In the genomic region with DNA sequence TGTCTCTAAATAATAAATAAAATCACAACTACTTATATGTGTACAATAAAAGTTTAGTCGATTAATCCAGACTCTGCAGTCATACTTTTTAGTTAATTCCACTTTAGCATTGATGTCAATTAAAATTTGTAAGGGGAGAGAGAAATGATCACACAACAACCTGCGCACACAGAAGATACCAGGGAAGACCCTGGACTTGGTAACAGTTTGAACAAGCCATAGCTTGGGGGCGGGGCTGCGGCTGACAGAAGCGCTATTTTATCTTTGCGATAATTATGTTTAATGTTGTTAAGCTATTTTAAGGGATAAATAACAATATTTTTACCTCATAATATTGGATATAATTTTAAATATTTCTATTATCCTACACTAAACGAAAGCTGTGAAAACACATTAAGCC, we compare ENCODE assay signal across 8 mouse cellular contexts. TPM values are rescaled to one million over a fixed set of nuclear protein-coding genes. Genes with fewer than 3 reads are reported as not detected.
A peak's percentile ranks its signal among the peaks of the same experiment; 100 is the strongest.
DNase-seq lines count a peak whose midpoint lies in the region; ATAC-seq and TF ChIP-seq lines count a peak whose summit lies in the region.

No protein-coding gene starts in this region.

- ATAC-seq in lung, postnatal 0 days, result no peak
- ATAC-seq in forebrain, embryonic 11.5 days (replicated peaks; ENCODE audit: low FRiP score), result peak; percentile 65
- ATAC-seq in liver, embryonic 11.5 days (replicated peaks; ENCODE audit: low FRiP score), result peak; percentile 51; the same call in 1 of the 2 replicates
- ATAC-seq in stomach, embryonic 15.5 days (ENCODE audit: insufficient read depth, low FRiP score, low read depth), result no peak

- H3K36me3 ChIP-seq in lung, postnatal 0 days (ENCODE audit: insufficient read depth, low read length), result no peaks in the 10 kb centered on the region
- peaks cover 13% of the 10 kb centered on the region for H3K36me3 ChIP-seq in forebrain, embryonic 11.5 days (ENCODE audit: control insufficient read depth, insufficient read depth, low read length)
- peaks cover 14% of the 10 kb centered on the region for H3K36me3 ChIP-seq in liver, embryonic 11.5 days (ENCODE audit: control insufficient read depth, insufficient read depth, low read length)
- H3K36me3 ChIP-seq in stomach, embryonic 15.5 days, result peaks cover 16% of the 10 kb centered on the region

- DNase-seq in lung, postnatal 0 days (ENCODE audit: low spot score), result no peak
- no peak for DNase-seq in lung, postnatal 10 days
- no peak for DNase-seq in forebrain, embryonic 11.5 days (ENCODE audit: low spot score)
- no peak for DNase-seq in liver, embryonic 11.5 days (ENCODE audit: low spot score)
- no peak for DNase-seq in gastrocnemius, adult 8-10 months (ENCODE audit: low spot score in 2 of 2)
- DNase-seq in right cerebral cortex, postnatal 10 days (ENCODE audit: low spot score in 2 of 2), result no peak
- no peak for DNase-seq in embryo, embryonic 10.5 days (ENCODE audit: low spot score)

- TF ChIP-seq EP300 in lung, postnatal 0 days (IDR thresholded peaks at IDR 0.05), result no peak

- peak overlapping the region; percentile 59 for H3K27ac ChIP-seq in lung, postnatal 0 days (ENCODE audit: low read length)
- peak overlapping the region; percentile 47; the same call in 1 of the 2 replicates for H3K27ac ChIP-seq in forebrain, embryonic 11.5 days (ENCODE audit: low read depth, low read length)
- H3K27ac ChIP-seq in liver, embryonic 11.5 days (ENCODE audit: low read depth, low read length), result peak overlapping the region; percentile 43; the same call in 1 of the 2 replicates
- peak overlapping the region; percentile 48; the same call in 1 of the 2 replicates for H3K27ac ChIP-seq in stomach, embryonic 15.5 days

- no peak for TF ChIP-seq CTCF in lung, postnatal 0 days (IDR thresholded peaks at IDR 0.05)

- 0 out of 2 replicates have a peak overlapping the region, but pooled peaks have one; percentile 26 for H3K9ac ChIP-seq in lung, postnatal 0 days (replicated peaks; ENCODE audit: low read depth)
- H3K9ac ChIP-seq in forebrain, embryonic 11.5 days (ENCODE audit: low read length), result peak overlapping the region; percentile 48
- H3K9ac ChIP-seq in liver, embryonic 11.5 days (ENCODE audit: low read depth, low read length), result peak overlapping the region; percentile 50; the same call in 1 of the 2 replicates
- no peak overlapping the region for H3K9ac ChIP-seq in stomach, embryonic 15.5 days

- 18% methylated on average over 7 of the region's 7 CpGs for WGBS in lung, postnatal 0 days
- 23% methylated on average over 7 of the region's 7 CpGs for WGBS in forebrain, embryonic 11.5 days
- 14% methylated on average over 7 of the region's 7 CpGs for WGBS in liver, embryonic 11.5 days
- WGBS in stomach, embryonic 15.5 days, result 17% methylated on average over 7 of the region's 7 CpGs

- no peaks in the 10 kb centered on the region for H3K9me3 ChIP-seq in lung, postnatal 0 days (ENCODE audit: low read length)
- no peaks in the 10 kb centered on the region; the same call in 1 of the 2 replicates for H3K9me3 ChIP-seq in forebrain, embryonic 11.5 days (ENCODE audit: control insufficient read depth, low read length)
- no peaks in the 10 kb centered on the region for H3K9me3 ChIP-seq in liver, embryonic 11.5 days (ENCODE audit: control insufficient read depth, low read length)
- H3K9me3 ChIP-seq in stomach, embryonic 15.5 days, result no peaks in the 10 kb centered on the region

- H3K4me2 ChIP-seq in lung, postnatal 0 days (replicated peaks; ENCODE audit: low read depth, low read length), result peak overlapping the region; percentile 76
- peak overlapping the region; percentile 45 for H3K4me2 ChIP-seq in forebrain, embryonic 11.5 days (ENCODE audit: low read depth, low read length, severe bottlenecking)
- H3K4me2 ChIP-seq in liver, embryonic 11.5 days, result peak overlapping the region; percentile 78
- H3K4me2 ChIP-seq in stomach, embryonic 15.5 days, result peak overlapping the region; percentile 60

- peak overlapping the region; percentile 72 for H3K4me3 ChIP-seq in lung, postnatal 0 days (ENCODE audit: low read depth, low read length)
- H3K4me3 ChIP-seq in forebrain, embryonic 11.5 days (ENCODE audit: low read depth, low read length), result peak overlapping the region; percentile 54
- peak overlapping the region; percentile 81 for H3K4me3 ChIP-seq in liver, embryonic 11.5 days (ENCODE audit: low read depth, low read length)
- peak overlapping the region; percentile 67 for H3K4me3 ChIP-seq in stomach, embryonic 15.5 days (replicated peaks)

- H3K27me3 ChIP-seq in lung, postnatal 0 days (replicated peaks; ENCODE audit: insufficient read depth, low read length), result no peaks in the 10 kb centered on the region
- H3K27me3 ChIP-seq in forebrain, embryonic 11.5 days (ENCODE audit: control insufficient read depth, insufficient read depth, low read length), result no peaks in the 10 kb centered on the region
- no peaks in the 10 kb centered on the region for H3K27me3 ChIP-seq in liver, embryonic 11.5 days (replicated peaks; ENCODE audit: control insufficient read depth, insufficient read depth, low read length)
- no peaks in the 10 kb centered on the region for H3K27me3 ChIP-seq in stomach, embryonic 15.5 days (replicated peaks)

- peaks cover 8% of the 10 kb centered on the region; the same call in 1 of the 2 replicates for H3K4me1 ChIP-seq in lung, postnatal 0 days (ENCODE audit: insufficient read depth, low read depth, low read length)
- peaks cover 8% of the 10 kb centered on the region; the same call in 1 of the 2 replicates for H3K4me1 ChIP-seq in forebrain, embryonic 11.5 days (replicated peaks; ENCODE audit: control insufficient read depth, insufficient read depth, low read length)
- peaks cover 5% of the 10 kb centered on the region; the same call in 1 of the 2 replicates for H3K4me1 ChIP-seq in liver, embryonic 11.5 days (replicated peaks; ENCODE audit: control insufficient read depth, insufficient read depth, low read length)
- peaks cover 12% of the 10 kb centered on the region; the same call in 1 of the 2 replicates for H3K4me1 ChIP-seq in stomach, embryonic 15.5 days

RNA-seq across cellular contexts. Expression of a gene that starts 0.4 kb away (rescaled TPM):
- 21.4 and 23.7 TPM in 2 replicates for polyA plus RNA-seq in lung, postnatal 0 days (2015; fragmentation: Nextera tagmentation; extraction: Ambion mirVana)
- polyA plus RNA-seq in forebrain, embryonic 11.5 days (2014; fragmentation: Nextera tagmentation; extraction: Ambion mirVana), result 45.2 and 45.8 TPM in 2 replicates
- polyA plus RNA-seq in liver, embryonic 11.5 days (2014; fragmentation: Nextera tagmentation; extraction: Ambion mirVana), result 21.4 and 22.6 TPM in 2 replicates
- 39.4 and 43.5 TPM in 2 replicates for polyA plus RNA-seq in stomach, embryonic 15.5 days (2015; fragmentation: Nextera tagmentation; extraction: Ambion mirVana)
- 10 to 100 TPM; 13.8 to 20.8 (median 15.3) TPM for total RNA-seq in gastrocnemius, adult 8-10 months (2022)

Comparison
In these comparisons a context has a peak if more than half of its experiments do, and no peak if none do; other contexts are left out.
1. ATAC-seq: peak in forebrain, embryonic 11.5 days (single experiment) and liver, embryonic 11.5 days (single experiment); none in lung, postnatal 0 days (single experiment) and stomach, embryonic 15.5 days (single experiment).
2. Peak in every context shown above with its lines, with median percentiles within 50 percentile points of each other: H3K27ac ChIP-seq, H3K4me2 ChIP-seq and H3K4me3 ChIP-seq.